Mouse (Mus musculus) T-helper 1 cell (primary cell): Measurements from ENCODE around the gene Polrmt.
"Not testable (repeated sequence)": the region's sequence is repeated elsewhere in the genome, so short reads cannot be mapped to it uniquely, and the experiment has no call there.

Experiments
- in situ Hi-C: fragments of 300-600 bp; cut with MboI, MseI; formaldehyde crosslinking; loops from one replicate; pipeline ENCODE4 v1.15.1; 2025; ENCODE audit warnings: high pct_unique_total_duplicates

The Polrmt gene

GRCm38 (mm10) chr10:79774486-79775279 lies 28.3 kb upstream of the Polrmt start:
- in situ Hi-C loops, result no loop called here

GRCm38 (mm10) chr10:79773208-79773607 lies 26.8 kb upstream of the Polrmt start:
- in situ Hi-C loops, result no loop called here

GRCm38 (mm10) chr10:79772320-79772719 lies 25.9 kb upstream of the Polrmt start:
- in situ Hi-C loops, result no loop called here

- in situ Hi-C loops, result no loop called here
These were observed 22.9 kb upstream of the Polrmt start for GRCm38 (mm10) chr10:79769329-79769728.

GRCm38 (mm10) chr10:79768400-79768799 lies 22.0 kb upstream of the Polrmt start:
- in situ Hi-C loops, result no loop called here

- in situ Hi-C loops, result no loop called here
These were observed 21.2 kb upstream of the Polrmt start for GRCm38 (mm10) chr10:79767372-79768244.

GRCm38 (mm10) chr10:79766508-79767325 lies 20.3 kb upstream of the Polrmt start, which contains the start of gene Rnf126:
Gene Rnf126 (minus strand): TSS chr10:79766952.
- in situ Hi-C loops, result no loop called here

GRCm38 (mm10) chr10:79766001-79766507 lies 19.7 kb upstream of the Polrmt start:
- in situ Hi-C loops, result no loop called here

- in situ Hi-C loops, result no loop called here
These were observed 18.9 kb upstream of the Polrmt start for GRCm38 (mm10) chr10:79765228-79765745.

- in situ Hi-C loops, result no loop called here
These were observed 17.9 kb upstream of the Polrmt start for GRCm38 (mm10) chr10:79764234-79764633.

- in situ Hi-C loops, result no loop called here
These were observed 16.5 kb upstream of the Polrmt start for GRCm38 (mm10) chr10:79762875-79763274.

- in situ Hi-C loops, result no loop called here
These were observed 14.3 kb upstream of the Polrmt start for GRCm38 (mm10) chr10:79760603-79761143.

- in situ Hi-C loops, result not testable (repeated sequence)
These were observed 13.3 kb upstream of the Polrmt start for GRCm38 (mm10) chr10:79759675-79760074.

GRCm38 (mm10) chr10:79756660-79757059 lies 10.3 kb upstream of the Polrmt start:
- in situ Hi-C loops, result no loop called here

- in situ Hi-C loops, result no loop called here
These were observed 9.5 kb upstream of the Polrmt start for GRCm38 (mm10) chr10:79755854-79756253.

- in situ Hi-C loops, result no loop called here
These were observed 8.6 kb upstream of the Polrmt start, which contains the start of gene Fgf22 for GRCm38 (mm10) chr10:79754856-79755516. Gene Fgf22 (plus strand): TSS chr10:79755076.

- in situ Hi-C loops, result no loop called here
These were observed 2.1 kb upstream of the Polrmt start for GRCm38 (mm10) chr10:79748496-79748895.

- in situ Hi-C loops, result no loop called here
These were observed 382 bp upstream of the Polrmt start for GRCm38 (mm10) chr10:79746774-79747151.

- in situ Hi-C loops, result no loop called here
These were observed 970 bp downstream of the Polrmt start for GRCm38 (mm10) chr10:79745411-79745810.

- in situ Hi-C loops, result no loop called here
These were observed 2.6 kb downstream of the Polrmt start for GRCm38 (mm10) chr10:79743650-79744365.
